Mouse (Mus musculus): ENCODE results near the gene Hilpda.

- TF ChIP-seq CTCF (IDR thresholded peaks at IDR 0.05; ENCODE audit: extremely low read depth, insufficient read length, insufficient replicate concordance, low read depth, low read length) (no peak), POLR2A (IDR thresholded peaks at IDR 0.05; ENCODE audit: low read depth, low read length) (no peak)
These were observed 30.6 kb upstream of the Hilpda start for GRCm38 (mm10) chr6:29241697-29242096.

Measured in small intestine, adult 2 months (tissue).